Mouse (Mus musculus): Measurements from ENCODE around the gene Arpc1b. TPM values are rescaled to one million over a fixed set of nuclear protein-coding genes. Genes with fewer than 3 reads are reported as not detected.

Arpc1b gene
- polyA plus RNA-seq, 1 experiment from 2014 or later = 354 TPM

Other genes with a start within 250 kb of the Arpc1b start
- 9.5 and 14.0 TPM in 2 replicates for gene Smurf1, start 148.4 kb upstream of the Arpc1b start, polyA plus RNA-seq (2015; fragmentation: Nextera tagmentation; extraction: Ambion mirVana)
- not detected in 2 replicates for gene Gm4871, start 81.5 kb upstream of the Arpc1b start, polyA plus RNA-seq (2015; fragmentation: Nextera tagmentation; extraction: Ambion mirVana)
- gene 1700018F24Rik, start 71.2 kb upstream of the Arpc1b start, polyA plus RNA-seq (2015; fragmentation: Nextera tagmentation; extraction: Ambion mirVana) = not detected in 2 replicates
- 142 and 150 TPM in 2 replicates for gene Arpc1a, start 30.4 kb upstream of the Arpc1b start, polyA plus RNA-seq (2015; fragmentation: Nextera tagmentation; extraction: Ambion mirVana)
- gene Kpna7, start 30.2 kb upstream of the Arpc1b start, polyA plus RNA-seq (2015; fragmentation: Nextera tagmentation; extraction: Ambion mirVana) = not detected in 2 replicates
- gene Pdap1, start 26.0 kb downstream of the Arpc1b start, polyA plus RNA-seq (2015; fragmentation: Nextera tagmentation; extraction: Ambion mirVana) = 77.0 and 93.6 TPM in 2 replicates
- gene Bud31, start 26.1 kb downstream of the Arpc1b start, polyA plus RNA-seq (2015; fragmentation: Nextera tagmentation; extraction: Ambion mirVana) = 186 TPM in 2 replicates
- gene Ptcd1, start 52.9 kb downstream of the Arpc1b start, polyA plus RNA-seq (2015; fragmentation: Nextera tagmentation; extraction: Ambion mirVana) = 19.8 and 20.0 TPM in 2 replicates
- 56.2 and 59.5 TPM in 2 replicates for gene Cpsf4, start 53.0 kb downstream of the Arpc1b start, polyA plus RNA-seq (2015; fragmentation: Nextera tagmentation; extraction: Ambion mirVana)
- gene Atp5j2, start 77.8 kb downstream of the Arpc1b start, polyA plus RNA-seq (2015; fragmentation: Nextera tagmentation; extraction: Ambion mirVana) = 679 and 701 TPM in 2 replicates
- 11.4 and 11.6 TPM in 2 replicates for gene Zkscan14, start 87.7 kb downstream of the Arpc1b start, polyA plus RNA-seq (2015; fragmentation: Nextera tagmentation; extraction: Ambion mirVana)
- gene Zkscan5, start 90.3 kb downstream of the Arpc1b start, polyA plus RNA-seq (2015; fragmentation: Nextera tagmentation; extraction: Ambion mirVana) = 16.2 and 17.2 TPM in 2 replicates
- gene Zfp655, start 117.5 kb downstream of the Arpc1b start, polyA plus RNA-seq (2015; fragmentation: Nextera tagmentation; extraction: Ambion mirVana) = 35.3 and 36.0 TPM in 2 replicates
- gene Zscan25, start 166.3 kb downstream of the Arpc1b start, polyA plus RNA-seq (2015; fragmentation: Nextera tagmentation; extraction: Ambion mirVana) = 0.56 and 0.60 TPM in 2 replicates
- not detected in 2 replicates for gene Cyp3a57, start 231.1 kb downstream of the Arpc1b start, polyA plus RNA-seq (2015; fragmentation: Nextera tagmentation; extraction: Ambion mirVana)